Mouse (Mus musculus) kidney, adult 2 months (tissue): ENCODE data around the gene Tmco1.

Source experiments
- CTCF ChIP-seq: fragments of 200-500 bp; conservative IDR thresholded peaks from 2 replicates; pipeline ENCODE4 v1.5.1; 2011; ENCODE audit warnings: low read depth, mild to moderate bottlenecking, control low read depth, low read length, moderate library complexity, mixed read lengths; ENCODE audit not compliant: insufficient read depth, insufficient read length
- POLR2A ChIP-seq: fragments of 200-500 bp; IDR thresholded peaks from one replicate; pipeline ENCODE4 v1.6.1; 2011; ENCODE audit warnings: low read depth, low read length, control low read depth

DNA sequence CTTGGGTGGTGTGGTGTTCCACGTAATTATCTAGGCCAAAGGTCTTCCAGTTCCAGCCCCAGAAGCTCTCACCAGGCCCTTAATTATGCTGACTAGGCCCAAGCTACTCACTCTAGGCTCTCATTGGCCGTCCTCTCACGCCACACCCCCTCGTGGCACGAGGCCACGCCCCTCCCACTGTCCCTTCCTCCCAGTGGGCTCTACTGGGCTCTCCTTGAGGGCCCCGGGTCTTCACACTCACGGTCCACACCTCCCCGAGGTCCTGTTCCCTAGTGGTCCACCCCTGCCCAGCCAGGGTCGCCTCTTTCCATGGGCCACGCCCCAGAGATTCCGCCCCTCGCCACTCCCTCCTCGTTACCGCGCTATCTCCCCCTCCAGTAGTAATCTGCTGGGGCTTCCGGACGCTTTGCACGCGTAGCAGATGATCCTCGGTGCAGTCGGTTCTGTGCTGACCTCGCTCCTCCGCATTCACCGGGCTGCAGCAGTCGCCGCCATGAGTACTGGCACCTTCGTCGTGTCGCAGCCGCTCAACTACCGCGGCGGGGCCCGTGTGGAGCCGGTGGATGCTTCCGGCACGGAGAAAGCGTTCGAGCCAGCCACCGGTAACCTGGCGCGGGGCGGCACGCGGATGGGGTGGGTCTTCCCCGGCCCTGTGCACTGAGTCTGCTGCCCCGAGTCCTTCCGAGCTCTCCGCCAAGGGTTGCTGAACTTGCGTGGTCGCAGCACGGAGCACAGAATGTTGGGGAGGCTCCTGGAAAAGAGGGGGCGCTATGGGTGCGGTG is 41.8 kb downstream of the Tmco1 start, which contains the start of gene Aldh9a1:
- peak; percentile 64 for TF ChIP-seq POLR2A
- no peak for TF ChIP-seq CTCF
